Mouse (Mus musculus) liver, embryonic 14.5 days (tissue): ENCODE measurements around the gene Dvl1. TPM values are rescaled to one million over a fixed set of nuclear protein-coding genes. Genes with fewer than 3 reads are reported as not detected.

Source experiments
- ATAC-seq: fragments of 200-750 bp; cut with Nextera tagmentation; 2 replicates; pipeline ENCODE4 v1.8.0; 2017; ENCODE audit warnings: moderate number of reproducible peaks, mild to moderate bottlenecking, moderate library complexity; ENCODE audit not compliant: insufficient read depth
- DNase-seq, 3 experiments: peaks; one replicate each; pipeline ENCODE4 v3.0.0-alpha.2; 2012 to 2013; ENCODE audit warnings: low read depth in 3 of 3, low spot score in 3 of 3
- H3K27ac ChIP-seq: fragments of 300-500 bp; sonication (generic); 2 replicates; pipeline ENCODE4 v1.5.1; 2014; ENCODE audit warnings: moderate library complexity, mild to moderate bottlenecking, control low read depth, inconsistent platforms
- H3K27me3 ChIP-seq: fragments of 300-500 bp; sonication (generic); 2 replicates; pipeline ENCODE4 v1.6.1; 2014; ENCODE audit warnings: mild to moderate bottlenecking, low read length, moderate library complexity; ENCODE audit not compliant: control insufficient read depth, insufficient read depth
- H3K36me3 ChIP-seq: fragments of 300-500 bp; sonication (generic); replicated peaks from 2 replicates; pipeline ENCODE4 v1.6.1; 2014; ENCODE audit warnings: low read depth; ENCODE audit not compliant: control insufficient read depth, insufficient read depth
- H3K4me1 ChIP-seq, 2 experiments: fragments of 200-500 bp in 1 of 2; fragments of 300-500 bp in 1 of 2; sonication (generic) in 1 of 2; replicated peaks; 2 replicates each; pipeline ENCODE4 v1.6.1; 2012 to 2014; ENCODE audit warnings: antibody characterized with exemption in 1 of 2, inconsistent platforms in 1 of 2, low read length in 1 of 2; ENCODE audit not compliant: control insufficient read depth in 2 of 2, insufficient read depth in 2 of 2
- H3K4me2 ChIP-seq: fragments of 300-500 bp; sonication (generic); 2 replicates; pipeline ENCODE4 v1.6.1; 2014; ENCODE audit warnings: low read depth, mild to moderate bottlenecking, control low read depth, moderate library complexity
- H3K4me3 ChIP-seq, 2 experiments: fragments of 200-500 bp in 1 of 2; fragments of 300-500 bp in 1 of 2; sonication (generic) in 1 of 2; 2 replicates each; pipeline ENCODE4 v1.5.1; 2012 to 2014; ENCODE audit warnings: low read depth in 2 of 2, low read length in 2 of 2, mild to moderate bottlenecking in 2 of 2, control low read depth in 1 of 2, inconsistent platforms in 1 of 2, moderate library complexity in 1 of 2; ENCODE audit not compliant: insufficient read depth in 1 of 2
- H3K9ac ChIP-seq: fragments of 300-500 bp; sonication (generic); replicated peaks from 2 replicates; pipeline ENCODE4 v1.6.1; 2014; ENCODE audit warnings: mild to moderate bottlenecking, control low read depth, moderate library complexity
- H3K9me3 ChIP-seq: fragments of 300-500 bp; sonication (generic); 2 replicates; pipeline ENCODE4 v1.6.1; 2016; ENCODE audit warnings: low read length, mixed read lengths; ENCODE audit not compliant: control insufficient read depth
- CTCF ChIP-seq: IDR thresholded peaks from 2 replicates; pipeline ENCODE4 v1.5.1; 2016; ENCODE audit warnings: antibody characterized with exemption, low read depth, control low read depth
- EP300 ChIP-seq: IDR thresholded peaks from 2 replicates; pipeline ENCODE4 v1.6.1; 2016; ENCODE audit warnings: antibody characterized with exemption, low read depth
- WGBS: fragments of 180-500 bp; shearing (Covaris S2); extraction: QIAGEN DNeasy Blood & Tissue Kit; methylation state at CpG from one replicate; pipeline ENCODE4 v1.1.7; 2014; ENCODE audit not compliant: insufficient replicate concordance; 5-methylcytosine and 5-hydroxymethylcytosine counted together
- polyA plus RNA-seq, 2 experiments: library from polyadenylated mRNA; depleted of rRNA in 1 of 2; stranded (reverse) in 1 of 2; unstranded in 1 of 2; fragments of >200 nt; fragmentation: Nextera tagmentation in 1 of 2; extraction: Ambion mirVana in 1 of 2; gene quantifications; 2 replicates each; pipeline versions ENCODE4 v1.2.1 to v1.2.3; 2012 to 2014

Gene Dvl1
- polyA plus RNA-seq, 2 experiments = 2.8 to 20.9 TPM

DNA sequence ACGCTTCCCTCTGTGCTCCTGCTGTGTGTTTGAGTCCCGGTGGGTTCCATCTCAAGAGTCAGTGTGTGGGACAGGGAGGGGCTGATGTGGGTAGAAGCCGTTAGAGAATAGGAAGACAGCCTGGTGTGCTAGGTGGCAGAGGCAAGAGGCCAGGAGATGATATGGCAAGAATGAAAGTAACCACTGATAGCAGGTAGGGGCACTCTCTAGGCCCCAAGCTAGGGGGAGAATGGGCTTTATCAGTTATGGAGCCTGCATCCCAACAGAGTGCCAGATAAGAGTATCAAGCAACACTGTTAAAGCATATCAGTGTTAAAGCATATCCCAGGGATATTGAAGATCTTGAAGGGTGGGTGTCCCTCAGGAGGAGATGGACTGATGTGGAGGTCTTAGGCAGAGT, 9.7 kb downstream of the Dvl1 start:
- peaks cover 6% of the 10 kb centered on the region for H3K36me3 ChIP-seq
- H3K27ac ChIP-seq = no peak overlapping the region
- 0 out of 2 replicates have a peak overlapping the region, but pooled peaks have one; percentile 1 for H3K4me2 ChIP-seq
- 0 out of 4 replicates have a peak, but pooled peaks cover 0 to 3% of the 10 kb centered on the region in 2 experiments for H3K4me1 ChIP-seq
- 40% methylated on average over 3 of the region's 3 CpGs for WGBS
- TF ChIP-seq CTCF (no peak), EP300 (no peak)
- no peaks in the 10 kb centered on the region for H3K9me3 ChIP-seq
- H3K27me3 ChIP-seq = no peaks in the 10 kb centered on the region
- ATAC-seq = peak; percentile 39; the same call in 1 of the 2 replicates
- DNase-seq = no peak
- H3K4me3 ChIP-seq = no peak overlapping the region
- no peak overlapping the region for H3K9ac ChIP-seq

DNA sequence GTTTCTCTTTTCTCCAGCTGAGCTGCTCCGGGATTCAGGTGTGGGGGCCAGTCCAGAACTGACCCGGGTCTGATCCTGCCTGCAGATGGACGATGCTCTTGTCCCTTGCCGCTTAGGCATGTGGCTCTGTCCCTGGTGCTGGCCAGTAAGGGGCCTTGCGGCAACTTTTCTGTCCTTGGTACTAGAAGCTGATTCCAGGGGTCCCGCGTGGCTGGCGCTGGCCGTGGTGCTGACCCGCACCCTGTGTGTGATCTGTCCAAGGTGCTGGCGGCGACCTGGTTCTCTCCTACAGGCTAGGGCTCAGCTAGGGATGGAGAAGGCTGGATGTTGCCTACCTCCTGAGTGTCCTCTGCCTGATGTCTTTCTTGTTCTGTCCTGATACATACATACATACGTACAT, 12.1 kb downstream of the Dvl1 start:
- Histone ChIP-seq H3K9me3 (no peaks in the 10 kb centered on the region), H3K36me3 (peaks cover 6% of the 10 kb centered on the region), H3K27ac (no peak overlapping the region), H3K4me1 (0 out of 4 replicates have a peak, but pooled peaks cover 0 to 3% of the 10 kb centered on the region in 2 experiments), H3K4me2 (no peak overlapping the region), H3K27me3 (no peaks in the 10 kb centered on the region), H3K4me3 (no peak overlapping the region), H3K9ac (no peak overlapping the region)
- TF ChIP-seq EP300 (no peak), CTCF (no peak)
- WGBS = 39% methylated on average over 13 of the region's 13 CpGs
- ATAC-seq = no peak
- peak in 1 of 3 experiments; percentile 43 for DNase-seq

DNA sequence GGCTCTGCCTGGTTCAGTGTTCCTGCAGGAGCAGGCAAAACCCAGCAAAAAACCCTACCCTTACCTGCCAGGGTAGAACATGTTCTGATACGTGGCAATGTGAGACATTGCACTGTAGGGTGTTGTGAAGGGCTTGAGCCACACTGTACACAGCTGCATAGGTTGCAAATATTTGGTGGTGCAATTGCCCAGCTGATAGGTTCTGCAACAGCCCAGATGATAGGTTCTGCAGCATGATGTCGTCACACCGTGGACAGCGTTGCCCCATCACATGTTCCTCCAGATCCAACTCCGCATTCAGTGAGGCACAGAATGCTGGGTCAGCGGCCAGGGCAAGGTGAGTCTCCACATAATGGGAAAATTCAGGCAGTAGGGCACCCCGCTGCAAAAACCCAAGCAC, 14.6 kb downstream of the Dvl1 start:
- DNase-seq (no peak), ATAC-seq (no peak)
- no peaks in the 10 kb centered on the region for H3K27me3 ChIP-seq
- H3K4me1 ChIP-seq = no peaks in the 10 kb centered on the region
- no peak overlapping the region for H3K4me2 ChIP-seq
- H3K4me3 ChIP-seq = no peak overlapping the region
- H3K36me3 ChIP-seq = peaks cover 1% of the 10 kb centered on the region; the same call in 1 of the 2 replicates
- no peak overlapping the region for H3K27ac ChIP-seq
- H3K9me3 ChIP-seq = no peaks in the 10 kb centered on the region
- no peak overlapping the region for H3K9ac ChIP-seq
- 77% methylated on average over 7 of the region's 7 CpGs for WGBS
- no peak for TF ChIP-seq CTCF
- no peak for TF ChIP-seq EP300

DNA sequence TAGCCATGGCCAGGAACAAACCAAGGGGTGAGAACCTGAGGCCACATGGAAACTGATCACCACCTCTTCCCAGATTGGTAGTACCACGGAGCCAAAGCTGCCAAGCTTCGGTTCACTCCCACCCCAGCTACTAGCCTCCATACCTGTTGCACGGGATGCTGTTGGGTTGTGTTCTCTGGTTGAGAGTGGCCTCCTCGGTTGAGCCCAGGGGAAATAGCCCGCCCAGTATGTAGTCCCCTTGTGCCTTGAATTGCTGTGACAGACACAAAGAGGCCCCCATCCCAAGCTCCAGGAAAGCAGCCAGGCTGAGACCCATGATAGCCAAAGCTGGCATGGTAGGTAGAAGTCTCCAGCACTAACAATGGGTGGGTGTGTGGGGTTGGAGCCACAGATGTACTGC, 15.8 kb downstream of the Dvl1 start, which contains the start of gene Tas1r3:
TSS of gene Tas1r3 (minus strand) at position 362 of the 400 bp plus-strand sequence.
- Histone ChIP-seq H3K4me1 (peaks cover 0 to under 1% of the 10 kb centered on the region in 2 experiments; a peak in 1 of 4 replicates), H3K4me3 (no peak within 1 kb of the TSS), H3K4me2 (no peak within 1 kb of the TSS), H3K9ac (no peak within 1 kb of the TSS), H3K36me3 (peaks cover 4% of the 10 kb centered on the region), H3K27ac (no peak within 1 kb of the TSS), H3K27me3 (no peaks in the 10 kb centered on the region), H3K9me3 (no peaks in the 10 kb centered on the region)
- 58% methylated on average over 5 of the region's 5 CpGs for WGBS
- TF ChIP-seq CTCF (no peak), EP300 (no peak)
- DNase-seq (no peak), ATAC-seq (no peak)

DNA sequence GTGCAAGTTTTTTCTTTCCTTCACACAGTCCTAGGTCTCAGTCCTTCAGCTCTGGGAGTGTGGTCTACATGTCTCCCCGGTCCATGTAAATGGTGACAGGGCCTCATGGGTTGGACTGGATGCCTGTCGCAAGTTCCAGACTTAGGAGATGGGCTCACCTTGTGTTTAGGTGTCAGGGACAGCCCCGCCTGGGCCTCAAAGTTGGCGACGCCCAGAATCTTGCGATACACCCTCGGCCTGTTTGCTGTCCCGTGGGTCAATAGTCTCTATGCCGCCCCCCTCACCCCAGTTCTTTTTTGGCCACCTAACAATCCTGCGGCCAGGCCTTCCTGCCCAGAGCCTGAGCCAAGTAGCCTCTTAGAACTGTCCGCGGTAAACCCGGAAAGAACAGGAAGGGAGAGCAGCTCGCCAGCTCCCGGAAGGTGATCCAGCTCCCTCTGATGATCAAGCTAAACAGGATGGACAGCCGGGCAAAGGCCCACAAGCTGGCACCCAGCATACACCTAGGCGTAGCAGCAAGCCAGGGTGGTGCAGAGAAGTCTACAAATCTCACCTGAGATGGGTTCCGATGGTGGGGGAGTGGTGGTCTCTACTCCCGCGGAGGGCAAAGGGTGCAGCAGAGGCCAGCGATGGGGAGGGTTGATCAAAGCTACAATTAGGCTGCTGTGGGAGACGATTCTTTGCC, 21.6 kb downstream of the Dvl1 start:
- Histone ChIP-seq H3K4me2 (peak overlapping the region; percentile 92), H3K27me3 (no peaks in the 10 kb centered on the region), H3K4me3 (peak overlapping the region; percentile 69 to 86), H3K9me3 (no peaks in the 10 kb centered on the region), H3K9ac (peak overlapping the region; percentile 81), H3K27ac (no peak overlapping the region), H3K4me1 (peaks cover 6 to 20% of the 10 kb centered on the region in 2 experiments), H3K36me3 (peaks cover 9% of the 10 kb centered on the region)
- DNase-seq (no peak), ATAC-seq (peak; percentile 44)
- WGBS = 4% methylated on average over 22 of the region's 22 CpGs
- TF ChIP-seq EP300 (no peak), CTCF (no peak)
